Mouse (Mus musculus): Measurements from ENCODE around the gene Dlgap1.
A peak's percentile ranks its signal among the peaks of the same experiment; 100 is the strongest.

Gene Dlgap1

DNA sequence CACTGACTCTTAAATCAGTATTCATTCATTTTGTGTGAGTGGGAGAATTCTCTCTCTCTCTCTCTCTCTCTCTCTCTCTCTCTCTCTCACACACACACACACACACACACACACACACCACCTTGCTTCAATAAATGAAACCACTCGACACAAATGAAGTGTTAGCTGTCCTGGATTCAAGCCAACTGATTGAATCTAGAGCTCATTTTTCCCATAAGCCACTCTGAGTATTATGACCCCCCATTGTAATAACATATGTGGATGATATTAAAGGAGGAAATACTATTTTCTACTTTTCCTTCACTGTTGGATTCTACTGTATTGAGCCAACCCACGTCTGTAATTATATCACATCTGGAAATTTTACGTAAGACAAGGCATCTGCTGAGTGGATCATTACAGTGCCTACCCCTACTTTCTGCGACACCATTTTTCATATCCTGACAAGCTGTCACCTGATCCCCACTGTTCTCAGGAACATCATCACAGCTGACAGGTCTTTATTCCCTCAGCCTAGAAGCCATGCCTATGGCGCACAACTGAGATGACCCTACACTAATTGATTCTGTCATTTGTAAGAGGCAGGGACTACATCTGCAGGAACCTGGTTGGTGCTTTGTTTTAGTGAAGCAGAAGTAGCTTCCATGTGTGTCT, 645.7 kb downstream of the Dlgap1 start:
- no peak for DNase-seq (ENCODE audit: low read depth, low spot score)

DNA sequence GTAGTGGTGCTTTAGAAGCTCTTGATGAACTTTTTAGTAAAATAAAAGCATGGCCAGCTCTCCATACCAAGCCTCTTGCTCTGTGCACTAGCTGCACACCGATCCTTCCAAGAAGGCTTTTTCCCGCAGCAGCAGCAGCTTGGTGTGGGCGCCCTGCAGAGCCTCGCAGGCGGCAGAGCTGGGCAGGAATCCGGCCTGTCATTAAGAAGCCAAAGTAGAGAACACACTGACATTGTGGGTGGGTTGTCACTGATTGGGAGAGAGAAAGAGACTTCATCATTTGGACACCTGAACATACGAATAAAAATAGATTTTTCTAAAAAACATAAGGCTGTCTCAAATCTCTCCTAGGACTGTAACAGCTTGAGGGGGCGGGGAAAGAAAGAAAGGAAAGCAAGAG, 653.6 kb downstream of the Dlgap1 start:
- DNase-seq (ENCODE audit: low read depth, low spot score): no peak

DNA sequence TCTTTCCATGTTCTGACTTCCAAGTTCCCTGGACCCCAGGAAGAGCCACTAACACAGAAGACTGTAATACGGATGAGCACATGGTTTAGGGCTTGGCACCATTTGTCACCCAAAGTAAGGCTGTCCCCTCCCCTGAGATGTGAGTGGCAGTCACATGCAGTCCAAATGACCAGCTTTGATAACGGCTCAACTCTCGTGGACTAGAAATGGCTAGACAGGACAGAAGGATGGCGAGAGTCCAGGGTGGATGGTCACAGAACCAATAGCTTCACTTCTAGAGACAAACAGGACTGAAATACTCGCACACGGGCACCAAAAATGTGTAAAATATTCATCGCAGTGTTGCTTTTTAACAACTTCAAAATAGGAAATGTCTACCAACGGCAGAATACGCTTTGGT, 657.5 kb downstream of the Dlgap1 start:
- no peak for DNase-seq (ENCODE audit: low read depth, low spot score)

DNA sequence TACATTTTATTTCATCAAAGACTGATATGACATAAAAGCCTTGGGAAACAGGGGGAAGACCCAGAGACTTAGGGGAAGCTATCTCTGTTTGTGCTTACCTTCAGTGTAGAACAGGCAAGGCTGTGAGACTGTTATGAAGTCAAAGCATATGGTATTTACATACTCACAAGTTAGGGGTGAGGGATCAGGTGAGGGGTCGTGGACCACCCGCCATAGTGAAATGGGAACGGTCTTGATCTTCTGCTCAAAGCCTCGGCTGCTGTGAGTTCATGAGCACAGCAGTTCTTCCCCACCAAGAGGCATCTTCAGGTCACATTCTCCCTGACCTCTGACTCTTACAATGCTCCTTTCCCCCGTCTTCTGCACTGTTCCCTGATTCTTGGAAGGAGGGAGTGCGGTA, 658.1 kb downstream of the Dlgap1 start:
- DNase-seq (ENCODE audit: low read depth, low spot score): no peak

DNA sequence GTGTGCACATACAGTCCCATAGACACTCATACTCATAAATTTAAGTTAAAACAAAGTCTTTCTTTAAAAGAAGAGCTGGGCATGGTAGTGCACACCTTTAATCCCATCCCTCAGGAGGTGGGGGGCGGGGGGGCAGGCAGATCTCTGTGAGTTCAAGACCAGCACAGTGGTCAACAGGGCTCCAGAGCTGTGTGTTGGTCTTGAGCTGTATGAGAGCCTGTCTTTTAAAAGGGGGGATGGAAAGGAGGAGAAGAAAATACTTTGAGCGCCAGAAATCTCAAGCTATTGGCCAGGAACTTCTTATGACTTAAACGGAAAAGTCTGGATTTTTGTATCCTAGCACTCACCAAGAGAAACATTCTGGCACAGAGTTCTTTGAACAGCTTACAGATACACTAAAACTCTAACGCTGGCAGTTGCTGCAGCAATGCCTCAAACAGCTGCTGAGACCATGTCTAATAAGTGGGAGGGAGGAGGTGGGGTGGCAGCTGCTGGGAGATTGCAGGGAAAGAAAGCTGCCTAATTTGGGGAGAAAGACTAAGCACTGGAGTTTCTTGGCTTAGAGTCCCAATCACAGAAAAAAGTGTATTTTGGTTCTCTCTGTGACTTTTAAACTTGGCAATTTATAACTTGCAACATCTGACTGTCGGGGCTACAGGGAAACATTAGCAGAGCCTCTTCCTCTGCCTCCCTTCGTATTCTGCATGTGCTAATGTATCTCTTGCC, 660.9 kb downstream of the Dlgap1 start:
- no peak for DNase-seq (ENCODE audit: low read depth, low spot score)

DNA sequence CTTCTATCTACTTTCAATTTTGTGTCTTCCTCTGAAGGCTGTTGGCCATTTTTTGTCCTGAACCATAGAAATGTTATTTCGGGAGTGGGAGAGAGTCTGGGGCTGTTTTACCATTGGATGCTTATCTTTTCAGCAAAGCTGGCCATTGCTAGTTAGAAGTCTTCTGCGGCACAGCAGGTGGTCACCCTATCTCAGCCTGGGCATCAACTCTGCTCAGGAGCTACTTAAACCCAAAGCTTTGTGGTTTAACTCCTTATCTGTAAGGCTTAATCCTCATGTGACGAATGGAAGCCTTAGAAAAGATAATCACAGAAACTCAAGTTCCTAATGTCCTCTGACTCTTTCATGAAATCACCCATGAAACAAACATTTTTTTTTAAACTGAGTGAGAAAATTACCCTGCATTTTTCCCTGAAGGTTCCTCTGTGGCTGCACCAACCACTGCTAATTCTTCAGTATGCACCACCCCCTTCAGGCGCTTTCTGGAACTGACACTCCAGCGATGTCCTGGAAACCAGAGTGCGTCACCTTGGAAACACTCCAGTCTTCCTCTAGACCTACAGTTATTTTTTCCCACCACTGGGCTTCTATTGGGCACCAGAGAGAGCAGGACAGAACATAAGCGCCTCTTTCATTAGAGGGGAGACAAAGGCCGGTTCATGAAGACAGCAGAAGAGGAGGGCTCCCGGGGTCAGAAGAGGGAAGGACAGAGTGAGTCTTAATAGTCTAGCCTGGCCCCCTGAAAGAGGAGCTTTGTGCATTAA, 664.5 kb downstream of the Dlgap1 start:
- DNase-seq (ENCODE audit: low read depth, low spot score): peak; percentile 1

DNA sequence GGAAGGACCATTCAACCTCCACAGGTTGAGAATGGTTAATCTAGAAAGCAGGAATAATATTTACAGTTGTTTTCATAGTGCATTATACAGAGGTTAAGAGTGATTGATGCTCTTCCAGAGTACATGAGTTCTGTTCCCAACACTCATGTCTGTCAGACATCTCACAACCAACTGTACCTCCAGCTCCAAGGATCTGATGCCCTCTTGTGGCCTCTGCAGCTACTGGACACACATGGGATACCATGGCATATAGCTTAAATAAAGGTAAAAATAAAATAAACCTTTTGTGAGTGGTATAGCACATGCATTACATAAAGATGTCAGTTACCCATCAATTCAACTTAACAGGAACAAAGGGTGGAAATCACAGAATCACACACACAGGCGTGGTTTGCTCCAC, 674.3 kb downstream of the Dlgap1 start:
- no peak for DNase-seq (ENCODE audit: low read depth, low spot score)

DNA sequence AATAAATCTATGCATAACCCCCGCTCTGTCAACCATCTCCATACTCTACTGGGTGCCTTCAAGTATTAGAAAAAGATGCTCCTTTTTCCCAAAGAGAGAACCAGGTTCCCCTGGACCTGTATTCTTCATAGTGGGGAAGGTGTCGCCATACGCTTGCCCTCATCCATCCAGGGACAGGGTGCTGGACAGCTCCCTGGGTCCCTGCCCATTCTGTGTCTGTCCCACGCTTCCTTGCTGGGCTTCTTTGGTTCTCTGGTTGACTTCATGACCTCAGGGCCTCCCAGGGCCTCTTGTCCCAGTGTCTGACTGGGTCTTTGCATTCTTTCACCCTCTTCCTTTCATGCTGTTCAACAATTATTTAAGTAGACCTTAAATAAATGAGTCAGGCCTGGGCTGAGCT, 677.8 kb downstream of the Dlgap1 start:
- no peak for DNase-seq (ENCODE audit: low read depth, low spot score)

DNA sequence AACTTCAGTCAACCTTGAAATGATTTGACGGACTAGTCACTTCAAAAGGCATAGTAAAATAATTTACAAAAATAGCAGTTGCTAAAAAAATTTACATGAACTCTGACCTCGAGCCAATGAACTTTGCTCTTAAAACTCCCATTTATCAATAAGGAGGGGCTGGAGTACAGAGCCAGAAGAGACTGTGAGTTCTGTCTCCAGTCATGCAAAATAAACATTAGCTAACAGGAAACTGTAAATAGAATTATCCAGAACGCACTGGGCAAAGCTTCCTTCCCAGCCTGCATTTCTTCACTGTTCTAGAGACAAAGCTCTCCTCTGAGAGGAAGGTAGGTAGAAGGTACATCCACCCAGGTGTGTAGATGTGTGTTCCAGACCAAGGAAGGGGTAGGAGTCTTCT, 692.5 kb downstream of the Dlgap1 start:
- no peak for DNase-seq (ENCODE audit: low read depth, low spot score)

DNA sequence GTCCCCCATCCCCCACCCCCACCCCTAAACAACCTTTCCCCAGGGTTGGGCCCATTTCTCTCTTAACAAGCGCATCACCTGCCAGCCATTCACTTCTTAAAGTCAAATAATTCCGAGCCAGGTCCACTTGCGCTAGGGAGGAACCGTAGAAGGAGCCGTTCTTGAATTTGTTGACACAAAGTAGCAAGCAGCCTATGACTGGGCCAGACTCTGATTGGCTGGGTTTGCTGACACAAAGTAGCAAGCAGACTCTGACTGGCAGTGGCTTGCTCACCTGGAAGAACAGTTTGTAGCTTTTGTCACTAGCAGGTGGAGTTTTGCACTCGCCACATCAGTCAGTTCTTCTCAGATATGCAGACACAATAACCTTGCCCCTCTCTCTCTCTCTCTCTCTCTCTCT, 695.1 kb downstream of the Dlgap1 start:
- DNase-seq (ENCODE audit: low read depth, low spot score): no peak

DNA sequence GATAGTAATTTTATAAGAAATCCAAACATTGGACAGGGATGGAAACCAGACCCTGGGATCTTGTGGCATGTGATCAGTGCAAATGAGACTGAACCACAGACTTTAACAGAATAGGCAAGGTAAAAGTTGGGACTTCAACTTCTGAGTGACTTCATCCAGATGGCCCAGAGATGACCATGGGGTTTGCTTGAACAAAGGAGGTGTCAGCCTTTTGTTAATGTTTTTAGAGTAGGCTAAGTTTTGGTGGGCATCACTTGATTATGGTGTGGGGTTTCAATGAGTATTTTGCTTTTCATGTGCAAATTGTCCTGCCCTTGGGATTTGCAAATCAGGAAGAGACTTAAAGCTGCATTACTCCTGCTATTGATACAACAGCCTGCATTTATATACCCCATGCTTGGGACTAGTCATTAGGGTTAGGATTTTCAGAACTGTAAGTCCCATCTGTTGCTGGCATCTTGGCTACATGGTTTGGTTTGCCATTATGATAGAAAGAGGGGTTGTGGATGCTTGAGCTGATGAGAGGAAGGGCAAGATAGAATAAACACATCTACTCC, 695.7 kb downstream of the Dlgap1 start:
- no peak for DNase-seq (ENCODE audit: low read depth, low spot score)

DNA sequence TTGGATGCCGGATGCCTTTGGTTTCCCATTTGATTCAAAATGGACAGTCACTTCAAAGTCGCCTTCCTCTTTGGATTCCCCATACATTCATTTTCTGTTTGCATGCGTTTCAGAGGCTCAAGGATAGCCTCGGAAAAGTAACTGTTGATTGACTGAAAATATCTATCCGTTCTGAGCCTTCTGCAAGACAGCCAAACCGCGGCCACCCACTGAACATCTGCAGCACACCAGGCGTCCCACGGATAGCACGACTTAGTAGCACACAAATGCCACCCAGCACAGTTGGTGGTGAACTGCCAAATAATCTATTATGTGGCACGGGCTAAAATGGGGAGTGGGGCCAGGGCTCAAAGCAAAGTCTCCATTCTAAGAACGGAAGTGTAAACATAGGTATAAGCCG, 705.1 kb downstream of the Dlgap1 start:
- no peak for DNase-seq (ENCODE audit: low read depth, low spot score)

DNA sequence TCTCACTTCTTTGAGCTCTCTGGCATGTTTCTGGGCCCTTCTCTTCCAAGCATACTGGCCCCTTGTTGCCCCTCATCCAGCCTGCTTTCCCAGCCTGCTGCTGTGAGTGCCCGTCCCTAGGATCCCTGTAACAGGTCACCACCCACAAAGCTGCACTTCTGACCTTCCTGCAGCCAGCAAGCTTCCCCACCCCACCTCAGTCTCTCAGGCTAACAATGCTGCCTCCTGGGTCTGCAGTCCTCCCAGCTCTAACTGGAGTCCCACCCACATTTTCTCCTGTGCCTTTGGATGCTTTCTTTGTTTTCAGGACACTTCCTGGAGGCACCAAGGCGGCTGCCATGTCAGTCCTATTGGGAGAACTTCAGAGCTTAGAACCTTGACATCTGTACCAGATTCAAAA, 707.6 kb downstream of the Dlgap1 start:
- DNase-seq (ENCODE audit: low read depth, low spot score): no peak

DNA sequence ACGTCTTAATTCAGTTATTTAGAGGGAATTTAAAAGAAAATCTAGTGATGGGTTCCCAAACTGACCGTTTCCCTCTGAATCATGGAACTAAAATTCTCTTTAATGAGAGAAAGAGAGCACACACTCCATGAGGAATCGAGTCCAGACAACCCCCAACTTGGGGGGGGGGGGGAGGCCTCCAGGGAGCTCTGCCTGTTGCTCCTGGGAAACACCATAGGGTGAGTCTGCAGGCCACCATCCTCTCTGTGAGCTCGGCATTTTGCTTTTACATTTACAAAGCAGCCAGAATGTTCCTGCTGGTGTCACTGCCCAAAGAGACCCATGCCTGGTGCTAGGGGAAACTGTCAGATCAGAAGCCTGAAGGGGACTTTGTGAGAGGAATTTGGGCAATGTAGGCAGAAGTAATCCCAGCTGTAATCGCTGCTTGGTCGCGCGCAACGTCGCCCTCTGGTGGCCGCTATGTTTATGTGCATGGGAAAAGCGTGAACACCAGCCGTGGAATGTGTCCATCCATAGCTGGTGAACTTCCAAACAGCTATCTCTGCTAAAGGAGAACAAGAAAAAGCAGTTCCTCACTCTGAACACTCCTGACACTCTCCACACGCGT, 714.8 kb downstream of the Dlgap1 start:
- peak; percentile 66 for DNase-seq (ENCODE audit: low read depth, low spot score)

DNA sequence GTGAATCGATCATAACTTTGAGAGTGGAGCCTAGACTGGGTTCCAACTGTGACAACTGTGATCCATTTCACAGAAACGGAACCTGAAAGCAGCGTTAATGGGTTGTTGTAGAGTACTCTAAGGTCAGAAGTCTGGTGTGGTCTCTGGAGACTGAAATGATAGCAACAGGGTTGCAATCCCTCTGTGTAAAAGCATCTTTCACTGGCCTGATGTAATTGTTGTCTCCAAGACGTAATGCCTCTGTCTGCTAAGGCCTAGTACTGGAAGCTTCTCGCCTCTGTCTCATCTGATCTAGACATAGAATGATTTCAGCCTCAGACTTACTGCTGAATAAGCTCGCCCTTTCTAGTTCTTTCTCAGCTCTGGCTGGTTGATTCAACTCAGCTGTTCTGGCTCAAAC, 721.3 kb downstream of the Dlgap1 start:
- no peak for DNase-seq (ENCODE audit: low read depth, low spot score)

DNA sequence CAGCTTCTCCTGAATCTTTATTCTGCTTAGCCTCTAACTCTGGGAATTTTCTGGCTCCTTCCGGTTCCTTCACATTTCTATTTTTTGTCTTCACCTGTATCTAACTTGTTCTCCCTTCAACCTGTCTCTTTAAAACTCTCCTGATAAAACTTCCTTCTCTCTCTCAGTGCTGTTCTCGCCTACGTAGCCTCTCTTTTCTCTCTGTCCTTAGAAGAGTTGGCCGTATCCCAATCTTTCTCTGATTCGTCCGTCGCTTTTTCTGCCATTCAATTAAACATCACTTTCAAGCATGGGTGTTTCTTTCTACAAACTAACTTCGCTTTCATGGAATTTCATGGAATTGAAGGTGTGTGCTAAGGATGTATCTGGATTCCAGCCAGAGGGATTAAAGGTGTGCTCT, 721.7 kb downstream of the Dlgap1 start:
- DNase-seq (ENCODE audit: low read depth, low spot score): no peak

DNA sequence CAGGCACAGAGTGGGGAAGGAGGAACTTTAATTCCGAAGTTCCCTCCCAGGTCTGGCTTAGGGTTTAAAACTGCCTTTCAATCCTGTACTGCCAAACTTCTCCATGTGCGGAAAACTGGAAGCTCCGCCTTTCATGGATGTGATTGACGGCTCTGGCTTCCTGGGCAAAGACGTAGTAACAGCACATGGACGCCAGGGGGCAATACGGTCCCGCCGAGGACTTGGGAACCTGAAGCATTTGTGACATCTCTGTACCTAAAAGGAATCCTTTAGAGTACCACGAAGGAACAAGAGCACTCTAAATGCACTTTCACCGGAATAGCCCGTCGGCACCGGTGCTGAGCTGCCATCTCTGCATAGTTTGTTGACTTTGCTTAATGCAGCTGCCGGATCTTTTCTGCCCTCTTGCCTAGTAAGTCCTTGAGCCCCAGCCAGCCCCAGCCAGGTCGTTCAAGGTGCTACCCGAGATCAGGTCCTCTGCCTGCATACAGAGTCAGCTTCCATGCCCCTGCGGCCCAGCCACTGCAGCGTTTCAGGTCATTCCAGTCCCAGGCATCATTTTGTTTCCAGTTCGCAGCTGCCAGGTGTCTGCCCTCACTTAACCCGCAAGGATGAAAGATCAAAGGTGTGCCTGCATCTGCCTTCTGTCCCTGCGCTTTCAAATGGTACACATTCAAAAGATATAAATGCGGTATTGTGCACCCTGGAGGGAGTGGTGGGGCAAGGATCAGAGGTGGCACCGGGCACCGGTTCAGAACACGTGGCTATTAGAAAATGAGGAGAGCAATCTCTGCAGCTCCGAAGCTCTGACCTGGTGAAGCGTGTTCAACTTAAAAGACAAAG, 738.3 kb downstream of the Dlgap1 start:
- peak; percentile 78 for DNase-seq (ENCODE audit: low read depth, low spot score)

DNA sequence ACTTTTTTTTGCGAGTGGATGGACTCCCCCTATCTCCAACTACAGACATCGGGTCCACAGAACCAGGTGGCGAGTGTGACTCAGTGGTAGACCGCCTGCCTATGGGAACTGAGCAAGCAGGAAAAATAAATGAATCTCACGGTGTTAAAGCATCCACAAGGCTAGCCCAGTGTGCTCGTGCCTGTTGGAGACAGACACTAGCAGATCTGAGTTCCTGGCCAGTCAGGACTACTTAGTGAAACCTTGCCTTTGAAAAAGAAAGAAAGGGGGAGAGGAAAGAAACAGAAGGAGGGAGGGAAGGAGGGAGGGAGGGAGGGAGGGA, 738.9 kb downstream of the Dlgap1 start:
- no peak for DNase-seq (ENCODE audit: low read depth, low spot score)

DNA sequence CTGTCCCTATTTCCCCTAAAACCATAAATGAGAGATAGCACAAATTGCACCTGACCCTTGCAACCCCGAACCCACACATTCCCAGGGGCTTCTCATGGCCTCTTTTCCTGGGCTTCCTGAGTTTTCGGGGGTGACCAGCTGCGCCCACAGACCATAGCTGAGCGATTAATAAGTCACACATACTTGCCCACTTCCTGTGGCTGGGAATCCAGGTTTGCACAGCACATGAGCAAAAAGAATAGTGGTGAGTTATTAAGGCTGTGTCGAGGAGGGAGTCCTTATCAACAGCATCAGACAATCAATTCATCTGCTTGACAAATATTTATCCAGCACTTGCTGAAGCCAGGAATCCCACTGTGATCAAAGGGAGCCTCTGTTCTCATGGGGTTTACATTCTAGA, 740.7 kb downstream of the Dlgap1 start:
- no peak for DNase-seq (ENCODE audit: low read depth, low spot score)

DNA sequence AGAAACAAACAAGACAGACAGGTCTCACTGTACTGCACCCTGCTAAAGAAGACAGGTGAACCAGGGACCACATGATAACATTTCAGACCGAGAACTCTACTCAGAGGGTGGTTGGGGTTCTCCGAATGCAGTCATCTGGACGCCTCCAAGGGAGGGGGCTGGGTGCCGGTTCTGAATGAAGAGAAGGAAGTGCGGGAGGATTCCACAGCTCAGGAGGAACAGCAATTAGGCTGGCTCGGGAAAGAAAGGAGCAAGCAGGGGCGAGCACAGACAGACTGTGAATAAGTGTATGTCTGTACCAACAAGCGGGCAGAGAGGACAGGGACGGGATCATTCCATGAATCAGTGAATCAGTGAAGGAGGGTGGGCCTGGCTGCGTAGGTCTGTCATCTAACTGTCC, 744.6 kb downstream of the Dlgap1 start:
- DNase-seq (ENCODE audit: low read depth, low spot score): no peak

DNA sequence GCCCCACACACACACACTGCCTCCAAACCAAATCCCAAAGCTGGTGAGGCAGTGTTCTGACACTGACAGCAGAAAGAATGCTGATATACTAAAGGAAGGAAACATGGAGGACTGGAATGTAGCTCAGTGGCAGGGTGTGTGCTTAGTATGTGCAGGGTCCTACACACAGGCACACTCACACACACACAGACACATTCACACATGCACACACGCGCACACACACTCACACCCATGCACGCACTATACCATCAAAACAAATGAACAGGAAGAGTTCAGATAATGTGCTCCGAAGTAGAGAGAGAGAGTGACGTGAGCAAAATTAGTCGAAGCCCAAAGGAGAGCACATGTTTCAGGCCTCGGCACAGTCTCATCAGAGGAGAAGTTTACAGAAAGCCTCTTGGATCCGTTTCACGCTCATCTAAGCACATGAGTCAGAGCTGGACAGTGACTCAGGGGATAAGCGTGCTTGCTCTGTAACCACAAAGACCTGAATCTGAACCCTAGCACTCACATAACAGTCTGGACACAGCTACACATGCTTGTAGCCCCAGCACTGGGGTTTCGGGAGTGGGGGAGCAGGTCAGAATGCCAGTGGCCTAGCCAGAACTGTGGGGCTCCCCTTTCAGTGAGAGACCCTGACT, 750.9 kb downstream of the Dlgap1 start:
- no peak for DNase-seq (ENCODE audit: low read depth, low spot score)

Measured in CD4-positive, CD25-positive, alpha-beta regulatory T cell, adult 2 months (primary cell).